Mouse (Mus musculus) small intestine, adult 2 months (tissue): ENCODE measurements around the gene Shld2.

Experiments
- CTCF ChIP-seq: fragments of 200-500 bp; IDR thresholded peaks from 2 replicates; pipeline ENCODE4 v1.5.1; 2012; ENCODE audit warnings: low read depth, mild to moderate bottlenecking, control low read depth, inconsistent platforms, low read length, moderate library complexity, mixed read lengths; ENCODE audit not compliant: insufficient replicate concordance, insufficient read length; ENCODE audit errors: extremely low read depth
- POLR2A ChIP-seq: fragments of 200-500 bp; IDR thresholded peaks from 2 replicates; pipeline ENCODE4 v1.6.1; 2012; ENCODE audit warnings: low read depth, mild to moderate bottlenecking, control low read depth, inconsistent platforms, low read length, moderate library complexity

- TF ChIP-seq CTCF = no peak
- TF ChIP-seq POLR2A = peak; percentile 90
Measured at GRCm38 (mm10) chr14:34310234-34310965, at the start of gene Shld2, which contains the start of gene Glud1.
